Mouse (Mus musculus) cerebral cortex, adult 2 months (tissue): ENCODE results near the gene Atp1a2.

ENCODE experiments used
- WGBS: fragments of 180-500 bp; shearing (Covaris S2); methylation state at CpG from one replicate; pipeline ENCODE4 v1.1.7; 2018; 5-methylcytosine and 5-hydroxymethylcytosine counted together

Atp1a2 gene

DNA sequence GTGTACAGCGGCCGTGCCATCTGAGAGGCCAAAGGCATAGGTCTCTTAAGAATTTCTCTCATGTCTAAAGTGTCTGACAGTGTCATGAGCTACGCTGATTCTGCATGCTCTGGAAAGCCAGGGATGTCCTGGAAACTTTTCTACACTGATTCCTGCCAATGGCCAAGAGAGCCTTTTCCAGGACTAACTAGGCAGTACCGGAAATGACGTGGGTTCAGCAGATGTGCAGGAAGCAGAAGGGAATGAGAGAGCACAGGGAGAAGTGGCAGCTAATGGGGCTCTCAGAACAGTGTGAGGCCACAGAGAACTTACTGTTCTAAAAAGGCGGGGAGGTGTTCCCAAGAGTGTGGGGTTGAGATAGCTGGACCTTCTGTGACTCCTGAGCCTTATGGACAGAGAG, 24.5 kb downstream of the Atp1a2 start:
- 77% methylated on average over 6 of the region's 6 CpGs for WGBS

DNA sequence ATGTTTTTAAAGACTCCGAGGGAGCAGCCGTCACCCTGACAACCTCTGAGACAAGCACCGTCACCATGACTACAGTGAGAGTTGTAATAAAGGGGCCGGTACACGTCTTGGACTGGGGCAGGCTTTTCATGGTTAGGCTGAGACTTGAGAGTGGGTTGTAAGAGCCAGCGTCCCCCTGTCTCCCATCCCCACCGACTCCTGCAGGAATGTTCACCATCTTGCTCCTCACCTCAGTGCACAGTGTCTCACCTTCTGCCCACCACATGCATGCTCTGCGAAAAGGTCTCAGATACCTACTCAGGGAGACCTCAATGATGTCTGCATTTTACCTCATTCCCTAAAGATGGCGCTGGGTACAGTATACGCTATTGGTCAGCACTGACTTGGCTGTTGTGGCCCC, 26.1 kb downstream of the Atp1a2 start:
- WGBS, result 43% methylated on average over 10 of the region's 10 CpGs

DNA sequence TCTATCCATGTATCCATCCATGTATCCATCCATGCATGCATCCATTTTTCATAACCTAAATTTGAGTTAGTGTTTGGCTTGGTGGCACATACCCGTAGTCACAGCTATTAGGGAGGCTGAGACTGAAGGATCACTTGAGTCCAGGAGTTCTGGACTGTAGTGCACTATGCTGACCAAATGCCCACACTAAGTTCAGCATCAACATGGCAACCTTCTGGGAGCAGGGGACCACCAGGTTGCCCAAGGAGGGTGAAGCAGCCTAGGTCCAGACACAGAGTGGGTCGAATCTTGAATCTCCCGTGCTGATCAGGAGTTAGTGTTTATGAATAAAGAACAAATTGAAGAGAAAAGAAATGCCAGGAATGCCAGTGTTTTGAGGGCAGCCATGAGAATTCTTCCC, 26.7 kb downstream of the Atp1a2 start:
- WGBS, result 49% methylated on average over 3 of the region's 3 CpGs

DNA sequence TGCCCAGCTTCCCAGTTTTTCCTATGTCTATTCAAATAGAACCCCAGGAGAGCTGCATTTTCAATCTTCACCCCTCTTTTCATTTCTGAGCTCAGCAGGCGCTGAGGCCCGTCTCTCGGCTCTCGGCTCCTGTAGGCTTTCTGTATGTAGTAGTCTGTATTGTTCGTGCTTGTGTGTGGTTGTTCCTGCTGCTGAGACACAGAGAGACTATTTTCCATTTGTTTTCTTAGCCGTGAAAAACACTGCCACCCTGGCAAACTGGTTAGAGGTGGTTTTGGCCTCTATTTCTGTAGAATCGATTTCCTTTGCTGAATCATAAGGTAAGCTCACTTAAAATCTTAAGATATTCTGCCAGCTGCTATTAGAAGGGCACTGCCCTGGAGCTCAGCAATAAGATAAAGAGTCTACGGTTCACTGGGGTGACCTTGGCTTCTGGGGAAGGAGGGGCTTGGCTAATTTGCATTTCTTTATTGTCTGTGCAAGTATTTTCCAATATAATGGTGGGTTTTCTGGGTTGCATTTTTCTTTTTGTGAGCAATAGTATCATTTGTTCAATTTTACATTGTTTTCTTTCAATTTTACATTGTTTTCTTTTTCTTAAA, 36.3 kb downstream of the Atp1a2 start, which contains the start of gene Igsf8:
Gene Igsf8 (plus strand): TSS at position 165 of the 602 bp plus-strand sequence.
- WGBS, result 65% methylated on average over 8 of the region's 8 CpGs

DNA sequence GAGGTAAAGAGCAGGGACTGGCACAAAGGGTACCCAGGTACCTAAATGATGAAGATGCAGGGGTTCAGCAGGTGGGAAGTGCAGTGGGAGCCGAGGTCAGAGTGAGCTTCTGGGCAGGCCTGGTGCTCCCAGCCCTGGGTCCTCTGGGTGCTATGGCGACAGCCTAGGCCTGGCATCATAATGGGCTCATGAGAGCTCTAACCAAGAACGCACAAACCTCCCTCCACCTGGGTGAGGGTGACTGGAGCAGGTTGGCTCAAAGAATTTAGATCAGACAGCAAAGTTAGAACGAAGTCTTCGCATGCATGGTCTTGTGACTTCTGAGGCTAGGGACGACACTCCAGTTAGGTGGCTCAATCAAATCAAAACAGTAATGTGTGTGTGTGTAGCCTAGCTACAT, 39.5 kb downstream of the Atp1a2 start, which contains the start of gene Atp1a4:
Gene Atp1a4 (minus strand): TSS at position 101 of the 400 bp plus-strand sequence.
- WGBS, result 96% methylated on average over 6 of the region's 6 CpGs

DNA sequence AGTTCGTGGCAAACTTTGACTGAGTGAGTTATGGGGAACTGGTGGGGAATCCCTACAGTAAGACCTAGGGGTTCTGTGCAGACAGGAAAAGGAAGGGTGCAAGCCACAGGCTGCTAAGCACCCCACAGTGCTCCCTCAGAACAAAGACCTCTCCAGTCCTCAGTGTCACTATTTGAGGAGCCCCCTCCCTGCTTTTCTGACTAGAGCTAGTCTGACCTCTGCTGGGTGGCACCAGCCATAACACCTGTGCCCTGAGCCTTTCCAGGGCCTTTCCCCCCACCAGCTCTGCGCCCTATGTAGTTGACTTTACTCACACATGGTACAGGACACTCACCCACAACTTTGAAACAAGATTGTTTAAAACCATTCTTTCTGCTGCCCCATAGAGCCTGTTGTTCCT, 50.2 kb downstream of the Atp1a2 start:
- 45% methylated on average over 2 of the region's 2 CpGs for WGBS

DNA sequence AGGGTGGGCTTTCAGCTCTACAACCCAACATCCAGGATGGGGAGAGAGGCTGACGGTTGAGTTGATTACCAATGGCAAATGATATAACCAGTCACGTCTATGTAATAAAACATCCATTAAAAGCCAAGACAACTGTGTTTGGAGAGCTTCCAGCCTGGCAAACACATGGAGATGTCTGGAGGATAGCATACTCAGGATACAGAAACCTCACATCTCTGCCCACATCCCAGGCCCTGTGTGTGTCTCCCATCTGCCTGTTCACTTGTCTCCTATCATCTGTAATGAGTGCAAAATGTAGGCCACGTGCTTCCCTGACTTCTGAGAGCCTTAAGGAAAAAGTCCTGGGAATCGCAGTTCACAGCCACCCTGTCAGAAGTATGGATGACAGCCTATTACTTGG, 50.6 kb downstream of the Atp1a2 start:
- 53% methylated on average over 4 of the region's 4 CpGs for WGBS

DNA sequence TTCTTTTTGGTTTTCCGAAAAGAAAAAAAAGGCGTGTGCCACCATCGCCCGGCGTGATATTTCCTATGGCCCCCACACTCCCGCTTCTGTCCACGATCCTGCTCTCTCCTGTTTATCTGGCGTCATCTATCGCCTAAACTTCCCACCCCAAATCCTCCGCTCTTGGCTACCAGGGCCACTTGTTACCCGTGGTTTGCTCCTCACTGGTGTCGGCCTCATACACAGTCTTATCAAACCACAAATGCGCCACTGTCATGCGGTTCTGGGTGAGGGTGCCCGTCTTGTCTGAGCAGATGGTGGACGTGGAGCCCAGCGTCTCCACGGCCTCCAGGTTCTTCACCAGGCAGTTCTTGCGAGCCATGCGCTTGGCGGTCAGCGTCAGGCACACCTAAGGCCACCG, 53.2 kb downstream of the Atp1a2 start:
- WGBS, result 79% methylated on average over 23 of the region's 23 CpGs

DNA sequence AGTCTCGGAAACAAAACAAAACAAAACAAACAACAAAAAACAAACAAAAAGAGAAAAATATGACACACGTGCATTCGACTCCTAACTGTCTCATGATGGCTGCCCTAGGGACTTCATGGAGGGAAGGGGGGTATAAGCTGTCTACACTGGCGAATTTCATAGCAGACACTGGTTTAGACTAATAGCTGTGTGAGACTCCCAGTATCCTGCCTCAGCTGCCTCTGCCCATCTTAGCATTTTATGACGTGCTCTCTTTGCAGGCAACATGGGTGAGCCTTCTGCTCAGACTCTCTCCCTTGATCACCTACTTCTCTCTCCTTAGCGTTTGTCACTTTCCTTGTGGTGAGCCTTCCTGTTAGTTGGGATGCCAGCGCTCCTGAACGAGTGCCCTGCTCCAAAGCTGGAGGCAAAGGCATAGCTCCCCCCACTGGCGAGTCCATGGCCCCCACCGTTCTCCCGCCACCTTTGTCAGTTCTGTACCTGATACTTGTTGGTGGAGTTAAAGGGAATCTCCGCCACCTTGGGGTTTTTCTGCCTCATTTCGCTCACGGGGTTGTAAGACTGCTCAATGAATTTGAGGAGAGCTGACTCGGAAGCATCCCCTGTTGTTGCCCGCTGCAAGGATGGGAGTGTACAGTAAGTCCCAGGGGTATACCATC, 54.2 kb downstream of the Atp1a2 start:
- WGBS, result 45% methylated on average over 16 of the region's 16 CpGs

DNA sequence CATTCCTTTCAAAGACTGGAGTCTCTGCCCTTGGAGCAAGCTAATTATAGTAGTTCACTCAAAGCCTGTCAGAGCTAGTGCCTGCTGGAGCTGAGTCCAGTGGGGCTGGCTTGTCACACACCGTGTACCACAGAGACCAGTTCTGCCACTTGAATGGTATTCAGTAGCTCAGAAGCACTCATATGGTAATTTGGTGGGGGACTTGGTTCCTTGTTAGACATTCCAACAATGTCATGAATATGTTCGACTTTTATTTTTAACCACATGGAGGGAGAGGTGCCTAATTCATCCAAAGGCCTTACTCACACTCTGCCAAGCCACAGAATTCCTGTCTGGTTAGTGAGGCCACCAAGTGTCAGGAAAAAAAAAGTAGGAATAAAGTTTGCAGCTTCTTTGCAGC, 55.5 kb downstream of the Atp1a2 start:
- 50% methylated on average over 2 of the region's 2 CpGs for WGBS

DNA sequence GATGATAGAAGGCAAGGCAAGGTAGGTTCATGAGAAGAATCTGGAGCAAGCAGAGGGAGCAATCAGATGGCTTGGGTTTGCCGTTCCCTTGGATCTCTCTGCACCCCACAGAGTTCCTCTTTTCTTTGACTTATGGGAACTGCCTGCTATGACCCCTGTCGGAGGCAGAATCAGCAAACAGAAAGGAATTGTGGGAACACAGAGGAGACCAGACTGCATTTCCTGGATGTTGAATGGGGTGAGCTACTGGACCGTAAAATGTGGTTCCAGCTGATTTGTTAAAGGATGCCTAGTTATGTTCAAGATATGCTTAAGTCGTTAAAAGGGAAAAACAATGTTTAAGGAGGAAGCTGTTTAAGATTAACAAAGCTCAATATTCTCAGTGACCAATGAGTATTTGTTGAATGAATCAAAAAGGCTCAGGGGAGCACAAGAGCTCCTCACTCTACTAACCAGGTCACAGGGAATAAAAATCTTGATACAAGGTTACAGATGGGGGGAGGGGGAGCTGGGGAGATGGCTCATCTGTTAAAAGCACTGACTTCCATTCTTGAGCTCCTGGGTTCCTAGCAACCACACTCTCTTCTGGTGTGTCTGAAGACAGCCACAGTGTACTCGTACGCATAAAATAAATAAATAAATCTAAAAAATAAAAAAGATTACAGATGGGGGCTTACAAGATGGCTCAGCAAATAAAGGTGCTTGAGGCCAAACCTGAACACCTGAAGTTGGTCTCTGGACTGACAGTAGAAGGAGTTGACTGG, 56.7 kb downstream of the Atp1a2 start:
- WGBS, result 58% methylated on average over 6 of the region's 6 CpGs

DNA sequence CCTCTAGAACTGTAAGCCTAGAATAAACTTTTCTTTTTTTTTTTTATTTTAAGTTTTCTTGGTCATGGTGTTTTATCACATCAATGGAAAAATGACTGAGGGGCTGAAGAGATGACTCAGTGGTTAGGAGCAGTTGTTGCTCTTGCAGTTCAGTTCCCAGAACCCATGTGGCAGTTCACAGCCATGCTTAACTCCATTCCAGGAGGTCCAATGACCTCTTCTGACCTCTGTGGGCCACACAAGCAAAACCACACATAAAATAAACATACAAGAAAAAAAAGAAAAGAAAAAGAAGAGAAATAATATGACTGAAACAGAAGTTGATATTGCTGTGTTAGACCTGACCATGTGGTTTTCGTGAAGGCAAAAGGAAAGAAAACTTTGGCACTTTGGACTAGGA, 68.6 kb downstream of the Atp1a2 start:
- WGBS, result 89% methylated on average over 1 of the region's 1 CpGs

DNA sequence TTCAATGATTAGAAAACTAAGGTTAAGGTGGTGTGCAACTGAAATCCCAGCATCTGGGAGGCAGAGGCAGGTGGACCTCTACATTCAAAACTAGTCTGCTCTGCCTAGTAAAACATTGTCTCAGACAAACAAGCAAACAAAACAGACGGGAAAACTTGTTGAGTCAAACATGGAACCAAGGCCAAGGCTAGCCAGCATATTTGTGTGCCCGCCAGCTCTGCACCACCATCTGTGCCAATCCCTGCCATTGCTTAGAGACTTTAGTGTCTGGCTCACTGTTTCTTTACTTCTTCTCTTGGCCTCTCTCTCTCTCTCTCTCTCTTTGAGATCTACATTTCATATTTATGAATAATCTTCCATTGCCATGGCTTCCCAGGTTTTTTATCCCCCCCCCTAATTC, 69.7 kb downstream of the Atp1a2 start:
- 78% methylated on average over 2 of the region's 2 CpGs for WGBS
